ENCODE assay signal across 19 mouse cellular contexts in genomic region chr7:127140623-127141404, GRCm38 (mm10). TPM values are rescaled to one million over a fixed set of nuclear protein-coding genes. Genes with fewer than 3 reads are reported as not detected.
A peak's percentile ranks its signal among the peaks of the same experiment; 100 is the strongest.
DNase-seq lines count a peak whose midpoint lies in the region; ATAC-seq and TF ChIP-seq lines count a peak whose summit lies in the region.
"Had no signal": no experiment of that assay in that cellular context is flagged by ENCODE, and none has a peak within 500 bp of the region (broad histone marks: within the 10 kb centered on the region; RNA-seq: fewer than 3 reads in every experiment).

No protein-coding gene starts in this region.

- H3K9me3 ChIP-seq in stomach, postnatal 0 days (ENCODE audit: control insufficient read depth, low read length): no peaks in the 10 kb centered on the region
- H3K9me3 ChIP-seq: forebrain, embryonic 13.5 days; hindbrain, embryonic 10.5 days had no signal

- peak; percentile 8; the same call in 1 of the 2 replicates for TF ChIP-seq CTCF in gastrocnemius, adult 2 months (IDR thresholded peaks at IDR 0.05)
- TF ChIP-seq CTCF in thymus, adult 2 months (IDR thresholded peaks at IDR 0.05; ENCODE audit: borderline replicate concordance, control insufficient read depth, extremely low read depth, insufficient read depth, low read length, poor library complexity): no peak
- 0 out of 2 replicates have a peak, but pooled peaks have one; percentile 6 for TF ChIP-seq CTCF in liver, adult 2 months (IDR thresholded peaks at IDR 0.05; ENCODE audit: low read depth, low read length)
- TF ChIP-seq CTCF in stomach, postnatal 0 days (IDR thresholded peaks at IDR 0.05; ENCODE audit: low read depth): peak; percentile 44

- no peak overlapping the region for H3K4me3 ChIP-seq in gastrocnemius, adult 2 months
- no peak overlapping the region for H3K4me3 ChIP-seq in thymus, adult 2 months (ENCODE audit: control insufficient read depth, insufficient read depth, low read length)
- H3K4me3 ChIP-seq in liver, adult 2 months (ENCODE audit: insufficient read depth, low read depth, low read length): no peak overlapping the region
- no peak overlapping the region for H3K4me3 ChIP-seq in stomach, postnatal 0 days (ENCODE audit: low read depth, low read length)
- H3K4me3 ChIP-seq: forebrain, embryonic 13.5 days; hindbrain, embryonic 10.5 days had no signal

- no peaks in the 10 kb centered on the region for H3K36me3 ChIP-seq in thymus, adult 2 months (ENCODE audit: control insufficient read depth, insufficient read depth, low read length)
- no peaks in the 10 kb centered on the region for H3K36me3 ChIP-seq in liver, adult 2 months (ENCODE audit: control insufficient read depth, insufficient read depth, low read length)
- no peaks in the 10 kb centered on the region for H3K36me3 ChIP-seq in stomach, postnatal 0 days (ENCODE audit: control insufficient read depth, insufficient read depth, low read length)
- H3K36me3 ChIP-seq: hindbrain, embryonic 10.5 days had no signal

- TF ChIP-seq EP300 in stomach, postnatal 0 days (optimal IDR thresholded peaks at IDR 0.05): no peak

- no peak for TF ChIP-seq POLR2A in thymus, adult 2 months (IDR thresholded peaks at IDR 0.05; ENCODE audit: control insufficient read depth, extremely low read depth, insufficient read depth, low read length, poor library complexity)
- TF ChIP-seq POLR2A in liver, adult 2 months (IDR thresholded peaks at IDR 0.05; ENCODE audit: extremely low read depth, insufficient read depth, low read length): no peak

- peaks cover 33% of the 10 kb centered on the region for H3K4me1 ChIP-seq in thymus, adult 2 months (replicated peaks; ENCODE audit: control insufficient read depth, insufficient read depth, low read length)
- no peaks in the 10 kb centered on the region for H3K4me1 ChIP-seq in liver, adult 2 months (ENCODE audit: control insufficient read depth, insufficient read depth, low read length)
- H3K4me1 ChIP-seq in stomach, postnatal 0 days (replicated peaks; ENCODE audit: control insufficient read depth, insufficient read depth): no peaks in the 10 kb centered on the region
- H3K4me1 ChIP-seq: forebrain, embryonic 13.5 days had no signal

- DNase-seq in gastrocnemius, adult 2 months: no peak
- DNase-seq in gastrocnemius, adult 18-20 months (ENCODE audit: low spot score): no peak
- no peak for DNase-seq in thymus, adult 2 months
- DNase-seq in thymus, postnatal 10 days (ENCODE audit: low spot score in 2 of 2): no peak
- DNase-seq in liver, adult 2 months (ENCODE audit: extremely low read depth, low read depth, low spot score): no peak
- no peak for DNase-seq in stomach, postnatal 0 days (ENCODE audit: low spot score)
- DNase-seq in heart, adult 11 months: no peak
- DNase-seq in lung, postnatal 25 days (ENCODE audit: low spot score): no peak
- DNase-seq: adrenal gland, adult 8-10 months; cerebellum, postnatal 25 days; gastrocnemius, postnatal 10 days; kidney, adult 8-10 months; right cerebral cortex, postnatal 14 days had no signal

- H3K4me2 ChIP-seq in stomach, postnatal 0 days (replicated peaks; ENCODE audit: low read depth): no peak overlapping the region
- H3K4me2 ChIP-seq: forebrain, embryonic 13.5 days; heart, embryonic 11.5 days had no signal

- H3K27me3 ChIP-seq in thymus, adult 2 months (ENCODE audit: control insufficient read depth, insufficient read depth, low read length): no peaks in the 10 kb centered on the region
- H3K27me3 ChIP-seq in liver, adult 2 months (ENCODE audit: control insufficient read depth, insufficient read depth, low read length): no peaks in the 10 kb centered on the region
- no peaks in the 10 kb centered on the region for H3K27me3 ChIP-seq in stomach, postnatal 0 days (ENCODE audit: control insufficient read depth, insufficient read depth, low read length)
- H3K27me3 ChIP-seq: forebrain, embryonic 13.5 days had no signal

- ATAC-seq in stomach, postnatal 0 days (ENCODE audit: low FRiP score, low TSS enrichment): no peak
- ATAC-seq: forebrain, embryonic 13.5 days had no signal

- intact Hi-C loops in gastrocnemius, adult 2 months (cut with DNase I): loop anchor here (5.0 kb wide), 1 partner anchor 41 kb away; no protein-coding TSS in a partner anchor

- H3K27ac ChIP-seq in gastrocnemius, adult 2 months: no peak overlapping the region
- peak overlapping the region; percentile 45; the same call in 1 of the 2 replicates for H3K27ac ChIP-seq in thymus, adult 2 months (ENCODE audit: control insufficient read depth, insufficient read depth, low read length)
- H3K27ac ChIP-seq in liver, adult 2 months (replicated peaks; ENCODE audit: insufficient read depth, low read depth, low read length): no peak overlapping the region
- H3K27ac ChIP-seq in stomach, postnatal 0 days (replicated peaks): no peak overlapping the region
- H3K27ac ChIP-seq: forebrain, embryonic 13.5 days; hindbrain, embryonic 10.5 days had no signal

- 59% methylated on average over 7 of the region's 7 CpGs for WGBS in thymus, adult 2 months
- 74% methylated on average over 7 of the region's 7 CpGs for WGBS in liver, adult 2 months
- 63% methylated on average over 7 of the region's 7 CpGs for WGBS in stomach, postnatal 0 days

- no peaks in the 10 kb centered on the region for H3K79me2 ChIP-seq in liver, adult 2 months (ENCODE audit: control insufficient read depth, insufficient read depth, low read length)

- no peak overlapping the region for H3K9ac ChIP-seq in liver, adult 2 months (ENCODE audit: low read depth, low read length)
- H3K9ac ChIP-seq in stomach, postnatal 0 days (ENCODE audit: low read length): no peak overlapping the region
- H3K9ac ChIP-seq: forebrain, embryonic 13.5 days had no signal

RNA-seq across cellular contexts. Expression of gene Spn, which starts 3.2 kb away (rescaled TPM):
- under 1 TPM in 1 of 2 experiments, not detected in 1; 0.17 TPM for total RNA-seq in gastrocnemius, adult 2 months (2021)
- total RNA-seq in gastrocnemius, adult 18-20 months (2021): under 1 TPM; 0.07 to 0.14 TPM
- polyA plus RNA-seq in thymus, adult 2 months (2012; rRNA removed): 135 and 157 TPM in 2 replicates
- 0.27 and 0.28 TPM in 2 replicates for total RNA-seq in liver, adult 2 months (2014; rRNA removed)
- 0.54 and 0.88 TPM in 2 replicates for polyA plus RNA-seq in liver, adult 2 months (2012; rRNA removed)
- polyA plus RNA-seq in stomach, postnatal 0 days (2015; fragmentation: Nextera tagmentation; extraction: Ambion mirVana): 0.21 and 0.22 TPM in 2 replicates
- polyA plus RNA-seq: hindbrain, embryonic 10.5 days had no signal

RNA-seq across cellular contexts. Expression of gene Qprt, which starts 18.8 kb away (rescaled TPM):
- under 1 TPM; 0.31 to 0.53 TPM for total RNA-seq in gastrocnemius, adult 2 months (2021)
- total RNA-seq in gastrocnemius, adult 18-20 months (2021): under 1 TPM; 0.37 to 0.55 TPM
- 8.0 and 10.1 TPM in 2 replicates for polyA plus RNA-seq in thymus, adult 2 months (2012; rRNA removed)
- total RNA-seq in liver, adult 2 months (2014; rRNA removed): 116 and 129 TPM in 2 replicates
- polyA plus RNA-seq in liver, adult 2 months (2012; rRNA removed): 196 and 210 TPM in 2 replicates
- polyA plus RNA-seq in stomach, postnatal 0 days (2015; fragmentation: Nextera tagmentation; extraction: Ambion mirVana): 0.89 and 1.4 TPM in 2 replicates

RNA-seq across cellular contexts. Expression of gene AI467606, which starts 49.7 kb away (rescaled TPM):
- total RNA-seq in gastrocnemius, adult 2 months (2021): under 1 TPM; 0.51 to 0.92 TPM
- under 1 TPM; 0.50 to 0.93 TPM for total RNA-seq in gastrocnemius, adult 18-20 months (2021)
- polyA plus RNA-seq in thymus, adult 2 months (2012; rRNA removed): 518 and 532 TPM in 2 replicates
- 0.28 and 0.34 TPM in 2 replicates for total RNA-seq in liver, adult 2 months (2014; rRNA removed)
- 1.2 and 1.3 TPM in 2 replicates for polyA plus RNA-seq in liver, adult 2 months (2012; rRNA removed)
- polyA plus RNA-seq in stomach, postnatal 0 days (2015; fragmentation: Nextera tagmentation; extraction: Ambion mirVana): 4.0 and 4.1 TPM in 2 replicates

RNA-seq across cellular contexts. Expression of gene Zg16, which starts 53.7 kb away (rescaled TPM):
- total RNA-seq in gastrocnemius, adult 2 months (2021): not detected
- total RNA-seq in gastrocnemius, adult 18-20 months (2021): not detected
- polyA plus RNA-seq in thymus, adult 2 months (2012; rRNA removed): 0.73 and 1.2 TPM in 2 replicates
- total RNA-seq in liver, adult 2 months (2014; rRNA removed): 11.2 and 47.8 TPM in 2 replicates
- 1.2 and 2.3 TPM in 2 replicates for polyA plus RNA-seq in liver, adult 2 months (2012; rRNA removed)
- 1.8 and 2.0 TPM in 2 replicates for polyA plus RNA-seq in stomach, postnatal 0 days (2015; fragmentation: Nextera tagmentation; extraction: Ambion mirVana)
- total RNA-seq: adrenal gland, adult 8-10 months; gastrocnemius, postnatal 10 days; layer of hippocampus, postnatal 14 days had no signal
- polyA plus RNA-seq: embryonic facial prominence, embryonic 14.5 days; forebrain, embryonic 13.5 days; heart, embryonic 11.5 days; hindbrain, embryonic 10.5 days; limb, embryonic 11.5 days had no signal

RNA-seq across cellular contexts. Expression of gene Cd2bp2, which starts 55.0 kb away (rescaled TPM):
- 10 to 100 TPM; 27.2 to 32.4 TPM for total RNA-seq in gastrocnemius, adult 2 months (2021)
- total RNA-seq in gastrocnemius, adult 18-20 months (2021): 10 to 100 TPM; 25.1 to 26.8 TPM
- 63.4 and 67.2 TPM in 2 replicates for polyA plus RNA-seq in thymus, adult 2 months (2012; rRNA removed)
- 12.4 and 12.6 TPM in 2 replicates for total RNA-seq in liver, adult 2 months (2014; rRNA removed)
- 10.1 and 11.8 TPM in 2 replicates for polyA plus RNA-seq in liver, adult 2 months (2012; rRNA removed)
- polyA plus RNA-seq in stomach, postnatal 0 days (2015; fragmentation: Nextera tagmentation; extraction: Ambion mirVana): 22.8 and 25.2 TPM in 2 replicates

Comparison
In these comparisons a context has a peak if more than half of its experiments do, and no peak if none do; other contexts are left out.
1. RNA of gene Qprt, which starts 18.8 kb away (total RNA-seq): 116 to 129 TPM in liver, adult 2 months; 0.37 to 0.55 TPM in gastrocnemius, adult 18-20 months and 0.31 to 0.53 TPM in gastrocnemius, adult 2 months; every median in the first group is over 10 times any median in the second.